Mouse (Mus musculus): ENCODE results near the gene Btg3.

GRCm38 (mm10) chr16:78313135-78313887 is 63.7 kb downstream of the Btg3 start:
- TF ChIP-seq CTCF (IDR thresholded peaks at IDR 0.05; ENCODE audit: control insufficient read depth, insufficient read depth, insufficient replicate concordance, low read depth, low read length) (no peak), POLR2A (IDR thresholded peaks at IDR 0.05; ENCODE audit: control insufficient read depth, low read depth, low read length) (no peak)
